Mouse (Mus musculus): ENCODE measurements around the gene 2010111I01Rik. TPM values are rescaled to one million over a fixed set of nuclear protein-coding genes. Genes with fewer than 3 reads are reported as not detected.

The 2010111I01Rik gene
- total and polyA plus RNA-seq, 3 experiments: 13.3 to 19.8 (median 14.4) TPM

GRCm38 (mm10) chr13:63074676-63074991 is 109.9 kb downstream of the 2010111I01Rik start:
- H3K9ac ChIP-seq (ENCODE audit: insufficient read depth, low read depth): no peak overlapping the region
- H3K36me3 ChIP-seq (replicated peaks in 1 of 2; ENCODE audit: control insufficient read depth in 1 of 2, insufficient read depth in 1 of 2, low read length in 1 of 2): peaks cover 0 to 1% of the 10 kb centered on the region in 2 experiments
- no peaks in the 10 kb centered on the region for H3K27me3 ChIP-seq (replicated peaks)
- no peaks in the 10 kb centered on the region for H3K79me2 ChIP-seq (replicated peaks; ENCODE audit: control insufficient read depth, extremely low read depth, insufficient read depth, poor library complexity, severe bottlenecking)
- H3K27ac ChIP-seq (ENCODE audit: insufficient read depth, low read depth): no peak overlapping the region
- H3K9me3 ChIP-seq (replicated peaks; ENCODE audit: low read length): no peaks in the 10 kb centered on the region
- no peak overlapping the region for H3K4me3 ChIP-seq (replicated peaks in 1 of 3; ENCODE audit: low read depth in 2 of 3, low read length in 2 of 3, poor library complexity in 1 of 3)
- no peak overlapping the region for H3K4me2 ChIP-seq (ENCODE audit: insufficient read depth, low read depth, poor library complexity, severe bottlenecking)
- dilution Hi-C loops (cut with MboI; ENCODE audit: extremely low pct_ligation_motif_present, extremely low pct_unique_long_range_greater_than_20kb, low sequenced_read_pairs): no loop called here
- no peak for DNase-seq (ENCODE audit: extremely low read depth)
- peaks cover 0 to 4% of the 10 kb centered on the region in 2 experiments; a peak in 2 of 4 replicates for H3K4me1 ChIP-seq (ENCODE audit: control insufficient read depth in 1 of 2, insufficient read depth in 2 of 2)
- TF ChIP-seq UBTF (IDR thresholded peaks at IDR 0.05; ENCODE audit: low read depth, low read length) (no peak), NELFE (IDR thresholded peaks at IDR 0.05; ENCODE audit: low read depth, low read length) (no peak), TCF12 (IDR thresholded peaks at IDR 0.05; ENCODE audit: low read depth, low read length) (no peak), BHLHE40 (IDR thresholded peaks at IDR 0.05; ENCODE audit: low read depth, low read length) (no peak), ELF1 (IDR thresholded peaks at IDR 0.05; ENCODE audit: low read depth, low read length) (no peak), MEF2A (IDR thresholded peaks at IDR 0.05; ENCODE audit: borderline replicate concordance, low read depth, low read length) (no peak), HCFC1 (IDR thresholded peaks at IDR 0.05; ENCODE audit: low read depth, low read length) (no peak), SMC3 (IDR thresholded peaks at IDR 0.05; ENCODE audit: low read depth, low read length) (no peak), ZC3H11A (IDR thresholded peaks at IDR 0.05; ENCODE audit: low read depth, low read length) (no peak), PAX5 (IDR thresholded peaks at IDR 0.05; ENCODE audit: low read length) (no peak), USF1 (IDR thresholded peaks at IDR 0.05; ENCODE audit: low read depth, low read length) (no peak), JUND (conservative IDR thresholded peaks at IDR 0.05; ENCODE audit: low read depth, low read length) (no peak), ZNF384 (IDR thresholded peaks at IDR 0.05; ENCODE audit: low read depth, low read length) (no peak)
- in situ Hi-C loops (cut with MboI; ENCODE audit: low pct_ligation_motif_present, low pct_unique_long_range_greater_than_20kb, low sequenced_read_pairs): no loop called here

GRCm38 (mm10) chr13:63075331-63075855 is 110.7 kb downstream of the 2010111I01Rik start:
- TF ChIP-seq RCOR1 (conservative IDR thresholded peaks at IDR 0.05; ENCODE audit: low read depth, low read length): no peak
- no peak for TF ChIP-seq TBP (conservative IDR thresholded peaks at IDR 0.05; ENCODE audit: low read depth, low read length)
- TF ChIP-seq E2F4 (IDR thresholded peaks at IDR 0.05; ENCODE audit: insufficient replicate concordance, low read depth, low read length): no peak
- TF ChIP-seq PAX5 (IDR thresholded peaks at IDR 0.05; ENCODE audit: low read length): no peak
- TF ChIP-seq UBTF (IDR thresholded peaks at IDR 0.05; ENCODE audit: low read depth, low read length): no peak
- no peak for TF ChIP-seq NELFE (IDR thresholded peaks at IDR 0.05; ENCODE audit: low read depth, low read length)
- TF ChIP-seq JUN (IDR thresholded peaks at IDR 0.05; ENCODE audit: insufficient read depth, low read depth, low read length): no peak
- TF ChIP-seq POLR2AphosphoS2 (IDR thresholded peaks at IDR 0.05; ENCODE audit: low read depth, low read length): no peak
- TF ChIP-seq CHD2 (IDR thresholded peaks at IDR 0.05; ENCODE audit: low read length): no peak
- TF ChIP-seq GABPA (IDR thresholded peaks at IDR 0.05; ENCODE audit: insufficient replicate concordance, low read depth, low read length): no peak
- TF ChIP-seq MXI1 (IDR thresholded peaks at IDR 0.05; ENCODE audit: low read depth, low read length): no peak
- no peak for TF ChIP-seq BHLHE40 (IDR thresholded peaks at IDR 0.05; ENCODE audit: low read depth, low read length)
- no peak for TF ChIP-seq CTCF (conservative IDR thresholded peaks at IDR 0.05 in 1 of 2, IDR thresholded peaks at IDR 0.05 in 1 of 2; ENCODE audit: low read depth in 2 of 2, low read length in 2 of 2)
- no peak for TF ChIP-seq NRF1 (IDR thresholded peaks at IDR 0.05; ENCODE audit: low read depth, low read length)
- Histone ChIP-seq H3K9me3 (replicated peaks; ENCODE audit: low read length) (no peaks in the 10 kb centered on the region), H3K4me1 (ENCODE audit: control insufficient read depth in 1 of 2, insufficient read depth in 2 of 2) (peaks cover 0 to 4% of the 10 kb centered on the region in 2 experiments; a peak in 2 of 4 replicates), H3K27ac (ENCODE audit: insufficient read depth, low read depth) (no peak overlapping the region), H3K4me3 (replicated peaks in 1 of 3; ENCODE audit: low read depth in 2 of 3, low read length in 2 of 3, poor library complexity in 1 of 3) (no peak overlapping the region), H3K27me3 (replicated peaks) (no peaks in the 10 kb centered on the region), H3K9ac (ENCODE audit: insufficient read depth, low read depth) (no peak overlapping the region), H3K36me3 (replicated peaks in 1 of 2; ENCODE audit: control insufficient read depth in 1 of 2, insufficient read depth in 1 of 2, low read length in 1 of 2) (peaks cover 0 to 1% of the 10 kb centered on the region in 2 experiments), H3K4me2 (ENCODE audit: insufficient read depth, low read depth, poor library complexity, severe bottlenecking) (no peak overlapping the region), H3K79me2 (replicated peaks; ENCODE audit: control insufficient read depth, extremely low read depth, insufficient read depth, poor library complexity, severe bottlenecking) (no peaks in the 10 kb centered on the region)
- no peak for DNase-seq (ENCODE audit: extremely low read depth)
- in situ Hi-C loops (cut with MboI; ENCODE audit: low pct_ligation_motif_present, low pct_unique_long_range_greater_than_20kb, low sequenced_read_pairs): no loop called here
- dilution Hi-C loops (cut with MboI; ENCODE audit: extremely low pct_ligation_motif_present, extremely low pct_unique_long_range_greater_than_20kb, low sequenced_read_pairs): no loop called here

Data from CH12.LX (cell line).